Mouse (Mus musculus) E14TG2a.4 (cell line): ENCODE measurements around the gene Marveld3.

Experiments used
- H3K27me3 ChIP-seq: 2 replicates; pipeline ENCODE4 v1.6.1; 2014; ENCODE audit warnings: low read length, control low read depth; ENCODE audit not compliant: insufficient read depth
- H3K36me3 ChIP-seq: 2 replicates; pipeline ENCODE4 v1.6.1; 2014; ENCODE audit warnings: low read length, control low read depth; ENCODE audit not compliant: insufficient read depth
- H3K4me1 ChIP-seq: replicated peaks from 2 replicates; pipeline ENCODE4 v1.6.1; 2014; ENCODE audit warnings: low read depth, low read length, control low read depth
- H3K4me3 ChIP-seq: replicated peaks from 2 replicates; pipeline ENCODE4 v1.5.1; 2014; ENCODE audit warnings: mild to moderate bottlenecking, low read length
- H3K9me3 ChIP-seq: 2 replicates; pipeline ENCODE4 v1.6.1; 2014; ENCODE audit warnings: low read length, control low read depth
- CTCF ChIP-seq: conservative IDR thresholded peaks from 2 replicates; pipeline ENCODE4 v1.5.1; 2014; ENCODE audit warnings: low read length
- NANOG ChIP-seq: IDR thresholded peaks from 2 replicates; pipeline ENCODE4 v1.6.1; 2014; ENCODE audit warnings: borderline replicate concordance, low read length, mixed read lengths
- POU5F1 ChIP-seq: IDR thresholded peaks from 2 replicates; pipeline ENCODE4 v1.6.1; 2014; ENCODE audit warnings: low read length, borderline replicate concordance

Marveld3 gene

GRCm38 (mm10) chr8:109958036-109958655 lies 3.9 kb downstream of the Marveld3 start:
- TF ChIP-seq POU5F1, result no peak
- TF ChIP-seq NANOG, result no peak
- TF ChIP-seq CTCF, result no peak
- Histone ChIP-seq H3K9me3 (no peaks in the 10 kb centered on the region), H3K36me3 (no peaks in the 10 kb centered on the region), H3K4me3 (0 out of 2 replicates have a peak overlapping the region, but pooled peaks have one; percentile 63), H3K4me1 (peaks cover 41% of the 10 kb centered on the region), H3K27me3 (peaks cover 53% of the 10 kb centered on the region)

GRCm38 (mm10) chr8:109957167-109958028 lies 4.6 kb downstream of the Marveld3 start:
- Histone ChIP-seq H3K9me3 (no peaks in the 10 kb centered on the region), H3K4me3 (peak overlapping the region; percentile 63), H3K4me1 (peaks cover 38% of the 10 kb centered on the region), H3K27me3 (peaks cover 51% of the 10 kb centered on the region), H3K36me3 (no peaks in the 10 kb centered on the region)
- TF ChIP-seq POU5F1 (no peak), NANOG (no peak), CTCF (no peak)

- Histone ChIP-seq H3K4me1 (peaks cover 33% of the 10 kb centered on the region), H3K4me3 (no peak overlapping the region), H3K27me3 (peaks cover 48% of the 10 kb centered on the region), H3K9me3 (no peaks in the 10 kb centered on the region), H3K36me3 (no peaks in the 10 kb centered on the region)
- TF ChIP-seq NANOG (no peak), CTCF (no peak), POU5F1 (no peak)
These were observed 7.5 kb downstream of the Marveld3 start for GRCm38 (mm10) chr8:109954486-109954948.

GRCm38 (mm10) chr8:109952171-109952570 lies 9.8 kb downstream of the Marveld3 start:
- peaks cover 56% of the 10 kb centered on the region for H3K27me3 ChIP-seq
- TF ChIP-seq POU5F1 (no peak), NANOG (no peak), CTCF (no peak)
- H3K36me3 ChIP-seq, result no peaks in the 10 kb centered on the region
- peaks cover 33% of the 10 kb centered on the region for H3K4me1 ChIP-seq
- H3K4me3 ChIP-seq, result no peak overlapping the region
- H3K9me3 ChIP-seq, result no peaks in the 10 kb centered on the region

- no peaks in the 10 kb centered on the region for H3K36me3 ChIP-seq
- H3K27me3 ChIP-seq, result peaks cover 52% of the 10 kb centered on the region
- H3K4me3 ChIP-seq, result peak overlapping the region; percentile 71
- TF ChIP-seq POU5F1 (no peak), CTCF (no peak), NANOG (no peak)
- H3K9me3 ChIP-seq, result no peaks in the 10 kb centered on the region
- H3K4me1 ChIP-seq, result peaks cover 27% of the 10 kb centered on the region
These were observed 13.8 kb downstream of the Marveld3 start for GRCm38 (mm10) chr8:109948285-109948564.

GRCm38 (mm10) chr8:109947447-109948284 lies 14.3 kb downstream of the Marveld3 start:
- H3K4me1 ChIP-seq, result peaks cover 28% of the 10 kb centered on the region
- H3K4me3 ChIP-seq, result peak overlapping the region; percentile 71
- H3K36me3 ChIP-seq, result no peaks in the 10 kb centered on the region
- TF ChIP-seq CTCF (peak; percentile 92), POU5F1 (no peak)
- H3K9me3 ChIP-seq, result no peaks in the 10 kb centered on the region
- H3K27me3 ChIP-seq, result peaks cover 48% of the 10 kb centered on the region

GRCm38 (mm10) chr8:109946272-109946671 lies 15.7 kb downstream of the Marveld3 start:
- peaks cover 36% of the 10 kb centered on the region for H3K27me3 ChIP-seq
- no peak overlapping the region for H3K4me3 ChIP-seq
- no peaks in the 10 kb centered on the region for H3K9me3 ChIP-seq
- H3K36me3 ChIP-seq, result no peaks in the 10 kb centered on the region
- TF ChIP-seq POU5F1 (no peak), CTCF (no peak), NANOG (no peak)
- H3K4me1 ChIP-seq, result peaks cover 26% of the 10 kb centered on the region

- H3K4me3 ChIP-seq, result no peak overlapping the region
- peaks cover 27% of the 10 kb centered on the region for H3K4me1 ChIP-seq
- TF ChIP-seq NANOG, result no peak
- no peaks in the 10 kb centered on the region for H3K36me3 ChIP-seq
- H3K27me3 ChIP-seq, result peaks cover 32% of the 10 kb centered on the region
- H3K9me3 ChIP-seq, result no peaks in the 10 kb centered on the region
These were observed 16.3 kb downstream of the Marveld3 start for GRCm38 (mm10) chr8:109945694-109946093.
